Mouse (Mus musculus) B cell, adult 2 months (primary cell): ENCODE measurements around the gene Arl4c.

Experiments used
- DNase-seq, 2 experiments: peaks; one replicate each; pipeline ENCODE4 v3.0.0; 2022

The Arl4c gene

DNA sequence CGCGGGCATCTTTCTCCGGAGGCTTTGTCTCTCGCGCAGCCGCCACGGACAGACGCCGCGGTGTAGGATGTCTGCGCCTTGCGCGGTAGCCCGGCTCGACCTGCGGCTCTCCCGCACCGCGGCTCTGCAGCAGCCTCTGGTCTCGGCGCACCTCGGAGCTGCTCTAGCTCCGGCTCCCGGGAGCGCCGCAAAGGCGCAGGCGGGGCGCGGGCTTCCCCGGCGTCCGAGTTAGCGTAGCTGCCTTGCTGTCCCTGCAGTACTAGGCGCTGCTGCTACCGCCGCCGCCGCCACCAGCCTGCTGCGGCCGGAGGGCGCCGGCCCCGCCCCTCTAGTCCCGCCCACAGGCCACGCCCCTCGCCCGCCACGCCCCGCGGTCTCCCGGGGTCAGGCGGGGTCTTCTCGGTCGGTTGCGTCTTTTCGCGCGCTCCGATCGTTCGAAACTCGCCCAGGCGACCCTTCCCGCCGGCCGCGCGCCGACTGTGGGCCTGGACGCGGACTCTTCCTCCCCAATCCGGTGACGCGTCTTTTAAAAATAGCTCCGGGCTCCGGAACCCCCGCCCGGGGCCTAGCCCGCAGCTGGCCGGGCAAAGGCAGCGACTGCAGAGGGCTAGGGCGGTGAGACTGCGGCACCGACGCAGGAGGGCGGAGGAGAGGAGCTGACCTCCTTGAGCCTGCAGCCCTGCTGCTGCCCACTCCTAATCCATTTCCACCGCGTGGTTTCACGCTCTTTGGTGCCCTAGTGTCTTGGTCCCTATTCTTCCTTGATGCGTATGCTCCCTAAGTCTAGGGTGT lies at the start of gene Arl4c:
Arl4c (minus strand) TSS at position 352 of the 792 bp plus-strand sequence.
- DNase-seq, result peak; percentile 82 to 84

DNA sequence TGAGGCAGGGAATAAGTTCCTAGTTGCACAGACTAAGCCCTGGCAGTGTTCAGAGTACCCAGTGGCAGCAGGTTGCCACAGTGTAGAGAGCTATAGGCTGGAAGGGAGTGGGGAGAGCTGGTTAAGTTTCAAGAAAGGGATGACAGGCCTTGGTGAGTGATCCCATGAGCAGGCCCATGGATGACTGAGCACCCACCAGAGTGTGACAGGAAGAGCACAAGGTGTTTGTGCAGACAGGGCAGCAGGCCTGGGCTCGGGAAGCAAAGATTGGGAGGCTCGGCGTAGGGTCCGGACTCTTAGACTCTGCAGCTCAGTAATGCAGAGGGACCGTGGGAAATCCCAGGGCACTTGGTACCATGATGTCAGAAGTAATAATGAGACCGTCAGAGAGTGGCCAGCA lies 49.3 kb upstream of the Arl4c start:
- no peak for DNase-seq

DNA sequence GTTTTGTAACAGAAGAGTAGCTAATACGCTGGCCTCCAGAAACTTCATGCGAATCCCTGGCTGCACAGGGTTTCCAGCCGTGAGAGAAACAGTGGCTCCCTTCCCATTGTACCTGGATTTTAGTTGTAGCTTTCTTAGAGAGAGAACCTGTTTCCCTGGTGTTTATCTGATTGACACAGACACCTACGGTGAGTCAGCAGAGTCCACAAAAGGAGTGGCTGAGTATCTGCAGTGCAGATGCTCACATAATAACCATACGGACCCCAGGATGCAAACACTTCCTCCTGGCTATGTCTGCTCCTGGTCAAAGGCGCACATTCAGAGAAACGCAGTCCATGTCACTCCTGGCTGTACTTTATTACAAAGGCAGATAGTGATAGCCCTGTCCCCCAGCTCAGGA lies 48.6 kb upstream of the Arl4c start:
- DNase-seq, result no peak

DNA sequence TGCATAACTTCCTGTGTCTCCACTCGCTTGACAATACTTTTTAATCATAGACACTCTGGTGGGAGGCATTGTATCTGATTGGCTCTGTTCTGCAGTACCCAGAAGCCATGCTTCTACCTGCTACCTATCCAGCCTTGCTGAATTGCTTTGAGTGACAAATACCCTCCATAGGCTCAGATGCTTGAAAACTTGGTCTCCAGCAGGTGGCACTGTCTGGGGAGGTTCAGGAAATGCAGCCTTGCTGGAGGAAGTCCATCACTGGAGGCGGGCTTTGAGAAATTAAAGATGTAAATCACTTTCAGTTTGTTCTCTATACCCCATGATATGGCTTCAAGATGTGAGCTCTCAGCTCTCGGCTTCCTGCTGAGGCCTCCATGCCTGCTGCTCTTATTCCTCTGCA lies 48.1 kb upstream of the Arl4c start:
- DNase-seq, result peak in 1 of 2 experiments; percentile 4

DNA sequence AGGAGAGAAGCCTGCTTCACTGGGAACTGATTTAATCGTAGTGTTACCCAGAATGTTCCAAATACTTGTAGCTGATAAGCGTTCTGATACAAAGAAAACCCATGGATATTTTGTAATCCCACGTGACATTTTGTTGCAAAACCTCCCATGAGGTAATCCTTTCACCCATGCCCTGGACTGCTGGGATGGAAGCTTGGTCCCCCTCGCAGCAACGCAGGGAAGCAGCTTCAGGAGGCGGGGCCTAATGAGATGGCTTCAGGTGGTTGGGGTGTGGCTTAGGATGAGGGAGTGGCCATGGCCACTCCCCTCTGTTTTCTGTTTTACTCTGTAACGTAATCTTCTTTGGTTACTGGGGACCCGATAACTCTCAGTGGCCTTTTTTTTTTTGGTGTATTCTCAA lies 47.1 kb upstream of the Arl4c start:
- DNase-seq, result no peak

DNA sequence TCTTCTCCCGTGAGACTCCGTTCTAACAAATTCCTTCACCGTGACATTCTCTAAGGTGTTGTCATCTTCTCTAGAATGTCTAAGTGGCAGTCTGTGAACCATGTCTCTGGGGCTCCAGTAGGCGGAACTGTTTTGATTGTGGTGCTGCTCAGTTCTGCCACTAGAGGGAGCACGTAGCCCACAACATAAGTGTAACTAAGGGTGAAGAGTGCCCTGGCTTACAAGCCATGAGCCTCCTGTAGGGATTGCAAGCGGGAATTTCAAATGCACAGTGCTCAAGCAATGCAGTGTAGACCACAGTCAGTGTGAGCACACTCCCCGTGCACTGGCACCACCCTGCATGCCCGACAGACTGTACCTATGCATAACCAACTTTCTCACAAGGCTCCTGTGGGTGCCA lies 43.2 kb upstream of the Arl4c start:
- peak; percentile 65 for DNase-seq

DNA sequence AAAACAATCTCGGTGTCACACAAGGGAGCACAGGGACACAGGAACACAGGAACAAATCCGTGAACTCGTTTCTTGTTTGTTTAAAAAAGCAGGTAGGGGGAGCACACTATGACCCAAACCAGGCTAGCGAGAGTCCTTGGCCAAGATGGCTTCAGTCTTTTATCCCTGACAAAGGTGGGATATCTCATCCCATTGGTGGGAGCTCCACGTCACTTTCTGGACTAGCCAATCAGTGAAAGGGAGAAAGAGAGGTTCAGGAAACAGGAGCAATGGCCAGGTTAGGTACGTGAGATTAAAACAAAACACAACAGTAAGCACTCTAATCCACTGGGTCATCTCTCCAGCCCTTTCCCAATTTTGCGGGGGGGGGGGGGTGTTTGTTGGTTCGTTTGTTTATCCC lies 42.2 kb upstream of the Arl4c start:
- DNase-seq, result no peak

DNA sequence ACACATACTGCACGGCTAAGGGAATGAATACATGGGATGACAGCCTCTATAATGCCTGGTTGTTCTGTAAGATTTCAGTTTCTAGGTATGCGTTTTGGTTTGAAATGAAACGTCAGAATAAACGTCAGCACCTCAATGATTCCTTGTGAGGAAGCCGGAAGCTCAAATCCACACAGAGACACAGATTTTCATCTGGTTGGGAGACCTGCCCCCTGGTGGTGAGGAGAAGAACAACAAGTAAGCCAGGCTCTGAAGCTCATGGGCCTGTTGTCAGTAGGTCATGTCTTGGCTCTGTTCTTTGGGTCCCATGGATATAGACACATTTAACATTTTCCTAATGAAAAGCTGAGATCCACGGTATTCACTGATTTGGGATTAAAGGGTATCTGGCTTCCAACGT lies 40.4 kb upstream of the Arl4c start:
- peak; percentile 44 to 47 for DNase-seq

DNA sequence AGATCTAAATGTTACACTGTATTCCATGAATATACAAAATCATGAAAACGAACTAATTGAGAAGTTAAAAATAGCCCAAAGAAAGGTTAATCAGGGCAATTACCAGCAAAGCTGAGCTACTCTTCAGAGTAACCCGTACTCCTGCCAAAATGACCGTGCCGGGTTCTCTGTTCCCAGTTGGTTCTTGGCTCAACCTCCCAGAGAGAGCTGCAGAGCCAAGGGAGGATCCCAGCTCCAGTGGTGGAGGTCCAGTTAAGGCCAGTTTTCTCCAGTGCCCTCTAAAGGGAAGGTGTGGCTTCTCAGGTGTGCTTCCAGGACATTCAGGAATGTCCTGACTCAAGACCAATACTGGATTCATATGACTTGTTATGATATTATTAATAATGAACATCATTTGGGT lies 37.5 kb upstream of the Arl4c start:
- DNase-seq, result no peak

DNA sequence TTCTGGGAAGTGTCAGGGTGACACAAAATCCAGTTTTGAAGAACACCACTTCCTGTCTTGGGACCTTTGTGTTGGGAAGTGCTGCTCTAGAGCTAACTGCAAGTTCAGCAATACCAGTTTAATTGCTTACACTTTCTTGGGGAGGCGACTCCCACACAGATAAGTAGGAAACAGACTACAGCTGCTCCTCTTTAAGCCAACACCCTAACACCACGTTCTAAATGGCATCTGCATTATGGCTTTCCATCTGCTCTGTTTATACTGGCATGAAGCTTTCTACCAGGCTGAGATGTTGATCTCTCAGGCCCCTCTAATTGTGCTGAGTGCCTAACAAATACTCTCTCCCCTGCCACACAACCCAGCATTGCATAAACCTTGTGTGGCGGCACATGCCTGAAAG lies 36.9 kb upstream of the Arl4c start:
- no peak for DNase-seq

DNA sequence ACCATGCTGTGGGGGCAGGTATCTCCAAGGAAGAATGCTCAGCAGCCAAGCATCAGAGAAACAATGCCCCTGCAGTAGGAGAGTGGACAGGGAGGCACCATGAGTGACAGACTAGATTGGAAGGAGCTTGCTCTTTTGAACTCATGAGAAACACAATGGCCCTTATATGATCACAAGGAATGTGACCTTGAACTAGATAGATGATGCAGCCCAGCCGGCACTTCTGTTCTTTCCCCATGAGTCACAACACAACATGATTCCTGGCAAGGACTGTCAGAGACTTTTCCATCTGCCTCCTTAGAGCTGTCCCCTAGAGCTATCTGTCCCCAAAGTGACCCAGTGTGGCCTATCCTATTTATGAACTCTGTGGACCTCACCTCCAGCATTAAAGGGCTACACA lies 27.5 kb upstream of the Arl4c start:
- no peak for DNase-seq

DNA sequence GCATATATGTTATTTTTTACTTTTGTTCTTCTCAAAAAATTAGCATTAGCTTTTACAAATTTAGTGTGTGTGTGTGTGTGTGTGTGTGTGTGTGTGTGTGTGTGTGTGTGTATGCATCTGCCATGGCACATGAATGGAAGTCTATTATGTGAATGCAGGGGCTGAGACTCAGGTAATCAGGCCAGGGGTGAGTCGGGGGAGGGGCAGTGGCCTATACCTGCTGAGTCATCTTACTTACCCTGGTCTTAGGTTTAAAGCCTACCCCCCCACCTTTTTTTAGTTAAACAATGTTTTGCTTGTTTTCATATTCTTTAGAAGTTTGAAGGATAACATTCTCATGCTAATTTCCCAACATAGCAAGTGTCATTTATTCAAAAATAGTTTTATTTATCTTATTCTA lies 25.3 kb upstream of the Arl4c start:
- no peak for DNase-seq

DNA sequence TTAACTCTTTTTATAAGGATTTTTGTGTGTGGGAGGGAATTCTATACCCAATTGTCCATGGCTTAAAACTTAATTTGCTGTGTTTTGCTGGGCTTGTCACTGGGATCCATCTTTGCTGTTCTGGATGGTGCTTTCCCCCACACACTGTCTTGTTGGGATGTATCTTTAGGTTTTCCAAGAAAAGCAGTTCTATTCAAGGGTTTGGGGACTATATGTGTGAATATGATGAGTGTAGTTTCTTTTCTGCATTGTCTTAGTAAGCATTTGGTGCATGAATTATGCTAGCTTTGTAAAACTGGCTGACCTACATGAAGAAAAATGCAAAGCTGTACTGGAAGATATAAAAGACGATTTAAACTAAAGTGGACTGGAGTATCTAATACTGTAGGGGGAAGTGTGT lies 23.7 kb upstream of the Arl4c start:
- no peak for DNase-seq

DNA sequence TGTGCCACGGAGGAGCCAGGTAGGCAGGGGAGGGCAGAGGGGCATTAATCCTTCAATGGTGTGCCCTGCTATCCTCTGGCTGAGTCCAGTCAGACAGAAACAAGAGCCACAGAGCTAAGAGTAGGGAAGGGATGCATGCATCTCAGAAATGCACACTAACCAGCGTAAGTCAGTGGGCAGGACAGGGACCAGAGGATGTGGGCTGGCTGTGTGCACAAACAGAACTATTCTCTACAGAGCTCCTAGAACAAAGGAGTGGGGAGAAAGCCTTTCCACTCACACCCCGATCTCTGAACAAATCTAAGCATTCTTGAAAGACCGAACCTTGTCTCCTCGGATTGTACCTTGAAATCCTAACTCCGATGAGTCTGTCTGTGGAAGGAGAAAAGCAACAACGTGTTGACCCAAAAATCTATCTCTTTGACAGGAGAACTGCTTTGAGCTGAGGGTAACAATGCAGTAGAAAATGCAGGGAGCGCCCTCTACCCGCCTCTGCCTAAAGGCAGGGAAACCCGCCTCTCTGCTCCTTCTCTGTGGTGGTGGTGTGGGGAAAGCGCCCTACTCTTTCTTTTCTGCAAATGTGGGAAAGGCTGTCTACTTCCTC lies 18.7 kb upstream of the Arl4c start:
- no peak for DNase-seq

DNA sequence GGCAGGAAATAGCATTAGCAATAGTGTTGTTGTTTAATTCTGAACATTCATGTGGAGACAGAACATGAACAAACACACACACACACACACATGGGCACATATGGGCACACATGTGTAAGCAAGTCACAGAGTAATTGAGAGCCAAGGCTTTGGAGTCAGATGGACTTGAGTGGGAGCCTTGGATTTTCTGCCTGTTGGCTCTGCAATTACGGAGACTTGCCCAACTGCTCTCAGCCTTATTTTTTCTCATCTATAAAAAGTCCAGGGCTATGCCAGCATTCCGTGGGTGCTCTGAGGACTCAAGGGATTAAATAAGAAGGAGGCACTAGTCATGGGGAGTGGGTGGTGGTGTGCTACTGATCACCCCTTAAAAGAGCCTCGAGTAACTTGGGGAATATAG lies 16.5 kb upstream of the Arl4c start:
- DNase-seq, result no peak

DNA sequence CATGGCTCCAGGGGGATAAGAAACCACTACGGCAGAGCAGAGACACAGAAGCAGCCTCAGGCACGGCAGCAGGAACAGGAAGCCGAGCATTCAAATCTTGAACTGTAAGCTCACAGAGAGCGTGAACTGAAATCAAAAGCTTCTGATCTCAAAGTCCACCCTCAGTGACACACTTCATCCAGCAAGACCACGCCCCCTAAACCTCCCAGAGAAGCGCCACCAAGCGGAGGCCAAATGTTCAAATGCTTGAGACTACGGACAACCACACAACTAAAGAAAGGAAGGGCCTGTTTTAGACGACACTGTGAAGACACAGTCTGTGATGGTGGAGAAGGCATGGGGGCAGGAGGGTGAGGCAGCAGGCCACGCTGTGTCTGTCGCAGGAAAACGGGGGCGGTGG lies 15.7 kb upstream of the Arl4c start:
- DNase-seq, result no peak

DNA sequence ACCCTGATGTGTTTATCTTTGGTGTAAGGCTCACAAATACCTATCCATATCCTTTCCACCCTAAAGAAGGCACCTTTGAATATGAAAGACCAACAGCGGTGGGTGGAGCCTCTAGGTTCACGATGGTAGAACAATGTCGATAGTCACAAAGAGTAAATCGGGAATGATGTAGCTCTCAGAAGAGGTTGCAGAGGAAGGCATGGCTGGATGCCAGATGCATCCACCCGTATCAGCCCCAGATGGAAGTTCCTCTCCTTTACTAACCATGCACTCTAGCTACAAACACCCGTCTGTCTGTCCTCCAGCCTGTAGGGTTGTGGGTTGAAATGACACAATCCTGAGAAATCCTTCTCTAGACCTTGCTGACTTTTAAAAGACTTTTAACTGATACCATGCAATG lies 10.0 kb upstream of the Arl4c start:
- DNase-seq, result no peak

DNA sequence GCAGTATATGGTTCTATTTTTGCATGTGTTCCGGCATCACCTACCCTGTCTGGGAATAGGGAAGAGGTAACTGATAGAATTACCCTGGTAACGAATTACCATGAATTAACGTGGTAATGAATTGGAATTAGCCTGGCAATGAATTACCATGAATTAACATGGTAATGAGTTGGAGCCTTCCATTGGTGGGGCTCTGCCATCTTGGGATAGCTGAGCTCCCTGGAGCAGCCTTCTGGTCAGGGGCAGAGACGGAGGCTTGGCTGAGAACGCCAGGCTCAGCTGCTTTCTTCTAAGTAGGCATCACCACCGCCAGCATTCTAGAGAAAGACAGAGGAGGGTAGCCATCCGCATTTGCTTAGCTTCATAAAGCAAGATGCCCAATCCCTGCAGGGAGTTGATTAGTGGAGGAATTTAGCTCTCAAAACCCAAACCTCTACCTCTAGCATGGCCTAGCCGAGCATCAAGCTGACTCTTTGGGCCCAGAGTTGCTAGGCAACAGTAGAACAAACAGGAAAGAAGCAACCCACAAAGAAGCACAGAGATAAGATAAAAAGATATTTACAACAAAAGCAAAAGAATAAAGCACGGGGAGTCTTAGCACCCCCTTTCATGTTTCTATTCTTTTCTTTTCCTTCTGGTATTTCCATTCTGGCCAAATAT lies 6.8 kb upstream of the Arl4c start:
- no peak for DNase-seq

DNA sequence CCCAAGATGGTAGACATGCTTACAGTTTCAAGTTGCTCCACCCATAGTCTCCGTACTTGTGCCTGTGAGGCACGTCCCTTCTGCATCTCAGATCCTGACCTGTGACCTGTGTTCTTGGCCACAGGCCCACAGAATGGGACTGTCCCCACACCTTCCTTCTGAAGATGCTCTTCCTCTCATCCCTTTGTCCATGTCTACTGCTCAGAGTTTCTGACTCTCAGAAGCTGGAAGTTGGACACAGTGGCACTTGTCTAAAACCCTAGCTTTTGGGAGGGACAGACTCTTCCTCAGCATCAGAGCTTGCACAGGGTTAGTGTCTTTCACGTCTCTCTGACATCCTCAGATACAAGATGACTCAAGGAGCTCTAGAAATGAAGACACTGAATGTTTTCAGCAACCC lies 6.2 kb upstream of the Arl4c start:
- no peak for DNase-seq

DNA sequence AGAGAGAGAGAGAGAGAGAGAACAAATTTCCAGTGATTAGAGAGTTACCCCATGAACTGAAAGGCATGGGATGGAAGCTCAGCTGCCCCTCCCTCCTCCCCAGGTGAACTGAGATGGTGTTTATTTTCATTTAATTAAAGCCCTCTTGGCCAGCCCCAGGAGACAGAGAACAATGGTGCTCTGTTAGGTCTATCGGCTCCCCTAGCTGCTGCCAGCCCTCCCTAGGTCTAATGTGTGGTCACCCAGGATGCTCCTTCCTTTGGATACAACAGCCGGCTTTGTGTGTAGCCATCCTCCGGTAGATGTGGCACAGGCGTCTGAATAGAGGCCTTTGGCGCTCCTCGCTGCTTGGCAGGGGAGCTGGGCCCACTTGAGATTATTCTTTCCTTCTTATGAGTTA lies 5.5 kb upstream of the Arl4c start:
- no peak for DNase-seq

DNA sequence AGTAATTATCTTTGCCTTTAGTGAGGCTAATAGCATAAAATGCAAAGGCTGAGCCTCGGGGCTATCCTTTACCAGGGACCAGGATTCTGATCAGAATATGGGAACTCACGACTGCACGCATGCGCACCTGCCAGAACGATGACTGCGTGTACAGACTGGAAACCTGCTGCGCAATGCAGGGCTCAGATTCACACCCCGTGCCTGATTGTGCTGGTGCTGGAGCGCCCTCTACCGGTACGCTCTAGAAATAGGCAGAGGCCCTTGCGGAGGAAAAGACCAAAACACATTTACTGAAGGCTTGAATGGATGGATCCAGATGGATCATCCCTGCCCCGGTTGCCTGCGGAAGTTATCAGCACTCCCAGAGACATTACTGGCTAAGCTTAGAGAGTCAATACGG lies 3.8 kb upstream of the Arl4c start:
- DNase-seq, result peak; percentile 89

DNA sequence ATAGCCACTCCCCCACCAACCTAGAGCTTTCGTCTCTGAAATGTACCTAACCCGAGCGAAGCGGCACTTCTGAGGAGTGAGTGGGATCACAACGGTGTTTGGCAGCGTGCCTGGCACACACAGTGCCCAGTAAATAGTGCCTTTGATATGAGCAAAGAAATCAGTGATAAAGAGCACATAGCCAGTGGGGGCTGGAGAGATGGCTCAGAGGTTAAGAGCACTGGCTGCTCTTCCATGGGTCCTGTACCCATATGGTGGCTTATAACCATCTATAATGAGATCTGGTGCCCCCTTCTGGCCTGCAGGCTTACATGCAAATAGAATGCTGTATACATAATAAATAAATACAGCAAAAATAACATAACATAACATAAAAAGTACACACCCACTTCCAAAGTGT lies 3.0 kb upstream of the Arl4c start:
- DNase-seq, result peak; percentile 52 to 66

DNA sequence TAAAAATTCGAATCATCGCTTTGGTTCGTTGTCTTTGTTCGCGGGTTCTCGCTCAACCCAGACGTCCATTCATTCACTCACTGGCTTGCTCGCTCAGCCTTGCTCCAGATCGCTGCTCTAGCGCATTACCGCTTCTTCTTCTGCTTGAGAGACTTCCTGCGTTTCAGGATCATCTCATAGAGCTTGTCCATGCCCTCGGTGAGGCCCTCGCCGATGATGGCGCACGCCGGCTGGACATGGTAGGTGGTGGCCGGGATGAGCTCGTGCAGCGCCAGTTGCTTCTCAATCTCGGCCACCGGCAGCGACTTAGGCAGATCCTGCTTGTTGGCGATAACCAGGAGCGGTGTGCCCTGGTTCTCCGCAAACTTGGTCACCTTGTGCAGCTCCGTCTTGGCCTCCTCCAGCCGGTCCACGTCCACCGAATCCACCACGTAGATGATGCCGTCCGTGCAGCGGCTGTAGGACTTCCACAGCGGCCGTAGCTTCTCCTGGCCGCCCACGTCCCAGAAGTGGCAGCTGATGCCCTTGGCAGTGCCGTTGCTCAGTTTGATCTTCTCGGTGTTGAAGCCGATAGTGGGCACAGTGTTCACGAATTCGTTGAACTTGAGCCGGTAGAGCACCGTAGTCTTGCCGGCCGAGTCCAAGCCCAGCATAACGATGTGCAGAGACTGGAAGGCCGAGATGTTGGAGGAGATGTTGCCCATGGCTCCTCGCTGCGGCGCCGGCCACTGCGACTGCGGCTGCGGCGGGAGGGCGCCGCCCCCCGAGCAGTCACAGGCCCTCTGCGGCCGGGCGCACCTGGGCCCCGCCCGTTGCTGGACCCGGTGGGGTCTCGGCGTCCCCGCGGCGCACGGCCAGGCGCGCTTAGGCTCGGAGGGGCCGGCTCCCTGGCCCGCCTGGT lies 810 bp downstream of the Arl4c start:
- DNase-seq, result peak; percentile 43 to 48
